Mouse (Mus musculus): Measurements from ENCODE around the gene Mms19.

The Mms19 gene

DNA sequence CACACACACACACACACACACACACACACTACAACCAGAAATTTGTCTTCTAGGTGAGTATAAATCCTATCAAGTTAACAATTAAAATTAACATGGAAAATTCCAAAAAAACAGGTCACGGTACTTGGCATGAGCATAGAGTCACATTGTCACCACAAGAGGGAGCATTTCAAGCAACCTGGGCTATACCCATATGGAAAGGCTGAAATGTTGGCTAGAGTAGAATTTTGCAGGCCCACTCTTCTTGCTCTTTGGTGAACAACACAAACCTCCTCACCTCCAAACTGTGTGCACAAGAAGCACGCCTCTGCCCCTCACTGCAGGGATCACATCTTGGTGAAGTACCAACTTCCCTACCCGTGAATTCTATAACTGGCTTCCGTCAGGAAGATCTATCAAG lies 82.1 kb downstream of the Mms19 start:
- DNase-seq = no peak

DNA sequence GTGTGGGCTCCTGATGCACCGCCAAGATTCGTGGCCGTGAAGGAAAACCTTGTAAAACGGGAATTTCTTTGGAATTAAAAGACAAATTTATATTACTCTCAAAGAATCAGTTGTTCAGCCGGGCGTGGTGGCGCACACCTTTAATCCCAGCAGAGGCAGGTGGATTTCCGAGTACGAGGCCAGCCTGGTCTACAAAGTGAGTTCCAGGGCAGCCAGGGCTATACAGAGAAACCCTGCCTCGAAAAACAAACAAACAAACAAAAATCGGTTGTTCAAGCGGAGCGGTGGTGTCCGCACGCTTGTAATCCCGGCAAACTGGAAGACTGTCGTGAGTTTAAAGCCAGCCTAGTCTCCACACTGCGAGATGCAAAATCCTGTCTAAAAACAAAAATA lies 84.6 kb downstream of the Mms19 start:
- no peak for DNase-seq

DNA sequence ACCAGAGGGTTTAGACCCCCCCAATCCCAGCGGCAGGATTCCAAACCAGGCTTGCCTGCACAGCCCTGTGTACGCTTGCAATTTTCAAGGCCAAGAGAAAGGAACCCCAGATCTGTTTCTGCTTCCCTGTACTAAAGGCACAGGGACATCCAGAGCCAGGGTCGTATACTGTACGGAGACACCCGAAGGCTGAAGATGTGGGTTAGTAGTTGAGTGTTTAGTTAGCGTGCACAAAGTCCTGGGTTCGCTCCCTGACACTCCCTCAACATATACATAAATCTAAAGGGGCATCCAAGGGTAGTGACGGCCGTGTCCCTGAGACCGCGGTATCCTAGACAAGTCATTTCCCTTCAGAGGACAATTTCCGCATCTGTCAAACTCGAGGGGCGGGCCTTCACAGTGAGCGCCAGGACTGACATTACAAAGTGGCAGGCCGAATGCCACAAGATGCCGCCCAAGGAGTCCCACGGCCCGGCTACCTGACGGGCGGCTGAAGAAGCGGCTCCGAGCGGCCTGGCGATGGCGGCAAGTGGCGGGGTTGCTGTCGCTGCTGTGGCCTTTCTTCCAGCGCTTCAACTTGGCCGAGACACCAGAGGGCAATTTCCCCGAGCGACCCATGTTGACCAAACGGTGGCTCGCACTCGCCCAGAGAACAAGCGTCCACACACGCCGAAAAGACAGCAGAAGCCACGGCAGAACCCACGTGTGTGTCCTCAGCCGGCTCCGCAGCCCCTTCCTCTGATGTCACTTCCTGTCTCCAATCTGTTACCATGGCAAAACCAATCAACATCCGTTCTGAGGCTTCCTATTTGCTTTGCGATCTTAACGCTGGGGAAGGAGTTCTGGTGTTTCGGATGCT lies 85.3 kb downstream of the Mms19 start, which contains the start of gene Rrp12:
Gene Rrp12 (minus strand): TSS at position 714 of the 859 bp plus-strand sequence.
- DNase-seq = peak; percentile 59 to 61

DNA sequence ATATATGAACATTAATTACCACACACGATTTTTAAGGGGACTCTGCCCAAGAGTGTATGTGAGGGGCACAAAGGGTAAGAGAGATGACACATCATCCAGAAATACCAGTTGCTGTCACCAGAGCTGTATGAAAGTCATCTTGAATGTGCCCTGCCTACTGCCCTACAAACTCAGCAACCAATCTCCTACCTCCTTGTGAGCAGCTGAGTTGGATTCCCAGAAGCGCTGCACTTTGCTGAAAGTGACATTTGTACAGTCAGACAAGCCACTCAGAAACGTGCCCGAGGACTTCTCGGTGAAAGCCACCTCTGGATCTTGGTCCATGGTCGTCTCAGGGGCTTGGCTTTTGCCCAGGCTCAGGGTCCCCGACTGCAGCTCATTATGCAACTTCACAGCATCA lies 86.0 kb downstream of the Mms19 start:
- DNase-seq = no peak

Data from spleen, adult 18-20 months (tissue).